Mouse (Mus musculus) thymus, postnatal 0 days (tissue): Measurements from ENCODE around the gene Fes. TPM values are rescaled to one million over a fixed set of nuclear protein-coding genes. Genes with fewer than 3 reads are reported as not detected.
A peak's percentile ranks its signal among the peaks of the same experiment; 100 is the strongest.
"Not testable (repeated sequence)": the region's sequence is repeated elsewhere in the genome, so short reads cannot be mapped to it uniquely, and the experiment has no call there.

Experiments used
- DNase-seq: peaks from one replicate; pipeline ENCODE4 v3.0.0-alpha.2; 2015; ENCODE audit warnings: low spot score
- polyA plus RNA-seq: library from polyadenylated mRNA; unstranded; fragments of >200 nt; fragmentation: Nextera tagmentation; extraction: Ambion mirVana; gene quantifications from 2 replicates; pipeline ENCODE4 v1.2.1, GENCODE M21; 2015

Gene Fes
- polyA plus RNA-seq, 1 experiment from 2014 or later, result 7.3 TPM

GRCm38 (mm10) chr7:80405188-80405695 lies 17.5 kb upstream of the Fes start, which contains the start of gene Furin:
Furin (minus strand) TSS chr7:80405436.
- DNase-seq, result no peak

- peak; percentile 29 for DNase-seq
Measured at GRCm38 (mm10) chr7:80404101-80404894, 16.6 kb upstream of the Fes start.

GRCm38 (mm10) chr7:80403551-80403950 lies 15.8 kb upstream of the Fes start:
- no peak for DNase-seq

GRCm38 (mm10) chr7:80402651-80403321 lies 15.0 kb upstream of the Fes start:
- peak; percentile 58 for DNase-seq

- DNase-seq, result peak; percentile 37
Measured at GRCm38 (mm10) chr7:80401860-80402641, 14.3 kb upstream of the Fes start.

GRCm38 (mm10) chr7:80401041-80401859 lies 13.5 kb upstream of the Fes start:
- no peak for DNase-seq

- no peak for DNase-seq
Measured at GRCm38 (mm10) chr7:80400571-80400970, 12.8 kb upstream of the Fes start.

GRCm38 (mm10) chr7:80400099-80400498 lies 12.4 kb upstream of the Fes start:
- no peak for DNase-seq

GRCm38 (mm10) chr7:80398654-80399444 lies 11.1 kb upstream of the Fes start:
- DNase-seq, result no peak

- no peak for DNase-seq
Measured at GRCm38 (mm10) chr7:80397986-80398385, 10.2 kb upstream of the Fes start.

- not testable (repeated sequence) for DNase-seq
Measured at GRCm38 (mm10) chr7:80396427-80396826, 8.7 kb upstream of the Fes start.

GRCm38 (mm10) chr7:80394600-80394999 lies 6.9 kb upstream of the Fes start:
- DNase-seq, result no peak

- DNase-seq, result no peak
Measured at GRCm38 (mm10) chr7:80392119-80392518, 4.4 kb upstream of the Fes start.

- DNase-seq, result no peak
Measured at GRCm38 (mm10) chr7:80387033-80387632, 613 bp downstream of the Fes start.

- peak; percentile 86 for DNase-seq
Measured at GRCm38 (mm10) chr7:80386235-80386930, 1.4 kb downstream of the Fes start.

GRCm38 (mm10) chr7:80382919-80383318 lies 4.8 kb downstream of the Fes start:
- no peak for DNase-seq

GRCm38 (mm10) chr7:80379531-80379930 lies 8.2 kb downstream of the Fes start:
- DNase-seq, result peak; percentile 49

GRCm38 (mm10) chr7:80377471-80377870 lies 10.3 kb downstream of the Fes start:
- peak; percentile 77 for DNase-seq

- DNase-seq, result no peak
Measured at GRCm38 (mm10) chr7:80376192-80376591, 11.6 kb downstream of the Fes start.
